Mouse (Mus musculus): Measurements from ENCODE around the gene Best3. TPM values are rescaled to one million over a fixed set of nuclear protein-coding genes. Genes with fewer than 3 reads are reported as not detected.

Best3 gene
- polyA plus RNA-seq, 1 experiment from 2014 or later: 0.58 TPM

GRCm38 (mm10) chr10:117064076-117064475 is 78.0 kb downstream of the Best3 start:
- 12% methylated on average over 7 of the region's 7 CpGs for WGBS
- no peak for ATAC-seq (replicated peaks; ENCODE audit: insufficient number of reproducible peaks, insufficient read depth, low FRiP score, low read depth)
- no peaks in the 10 kb centered on the region for H3K9me3 ChIP-seq (replicated peaks)
- H3K9ac ChIP-seq: peak overlapping the region; percentile 25; the same call in 1 of the 2 replicates
- H3K4me1 ChIP-seq (replicated peaks): peaks cover 9% of the 10 kb centered on the region
- peak overlapping the region; percentile 99 for H3K4me3 ChIP-seq
- H3K27ac ChIP-seq: peak overlapping the region; percentile 92
- H3K36me3 ChIP-seq: peaks cover 36% of the 10 kb centered on the region
- H3K4me2 ChIP-seq: peak overlapping the region; percentile 61
- H3K27me3 ChIP-seq: no peaks in the 10 kb centered on the region

GRCm38 (mm10) chr10:117069109-117069508 is 83.0 kb downstream of the Best3 start:
- peaks cover 29% of the 10 kb centered on the region for H3K36me3 ChIP-seq
- H3K4me3 ChIP-seq: no peak overlapping the region
- peaks cover 15% of the 10 kb centered on the region for H3K4me1 ChIP-seq (replicated peaks)
- H3K27me3 ChIP-seq: no peaks in the 10 kb centered on the region
- no peaks in the 10 kb centered on the region for H3K9me3 ChIP-seq (replicated peaks)
- H3K27ac ChIP-seq: no peak overlapping the region
- H3K9ac ChIP-seq: no peak overlapping the region
- no peak for ATAC-seq (replicated peaks; ENCODE audit: insufficient number of reproducible peaks, insufficient read depth, low FRiP score, low read depth)
- WGBS: 93% methylated on average over 3 of the region's 3 CpGs
- no peak overlapping the region for H3K4me2 ChIP-seq

DNA sequence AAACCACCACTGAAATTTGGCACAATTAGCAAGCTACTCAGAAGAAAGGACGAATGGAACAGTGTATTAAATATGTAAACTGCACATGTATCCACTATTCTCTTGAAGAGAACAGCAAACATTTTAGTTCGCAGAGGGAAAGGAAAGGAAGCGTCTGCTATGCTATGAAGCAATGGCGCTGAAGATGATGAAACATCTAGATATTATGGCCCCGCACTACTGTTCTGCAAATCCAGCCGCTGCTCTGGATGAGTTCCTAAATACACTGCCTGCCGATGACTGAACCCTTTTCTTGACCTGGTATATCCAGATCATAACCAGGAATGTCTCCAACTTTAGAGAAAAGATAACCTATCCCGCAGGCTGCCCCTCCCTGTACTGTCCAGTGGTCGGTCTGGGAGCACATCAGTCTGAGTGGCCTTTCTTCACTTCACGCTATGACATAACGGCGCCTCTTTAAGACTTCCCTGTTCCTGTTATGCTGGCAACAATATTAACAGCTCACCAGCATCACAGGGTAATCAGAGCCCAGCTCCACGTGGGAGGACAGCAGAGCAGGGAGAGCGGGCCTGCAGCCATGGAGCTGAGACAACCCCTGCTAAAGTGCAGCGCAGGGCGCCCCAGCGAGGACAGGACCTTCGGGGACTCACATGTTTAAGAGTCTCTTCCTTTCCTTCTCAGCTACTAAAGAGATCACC is 86.2 kb downstream of the Best3 start:
- no peak for ATAC-seq (replicated peaks; ENCODE audit: insufficient number of reproducible peaks, insufficient read depth, low FRiP score, low read depth)
- H3K27me3 ChIP-seq: no peaks in the 10 kb centered on the region
- peaks cover 54% of the 10 kb centered on the region for H3K36me3 ChIP-seq
- WGBS: 75% methylated on average over 18 of the region's 18 CpGs
- no peak overlapping the region for H3K4me3 ChIP-seq
- H3K27ac ChIP-seq: no peak overlapping the region
- no peak overlapping the region for H3K4me2 ChIP-seq
- no peak overlapping the region for H3K9ac ChIP-seq
- H3K9me3 ChIP-seq (replicated peaks): no peaks in the 10 kb centered on the region
- peaks cover 11% of the 10 kb centered on the region for H3K4me1 ChIP-seq (replicated peaks)

DNA sequence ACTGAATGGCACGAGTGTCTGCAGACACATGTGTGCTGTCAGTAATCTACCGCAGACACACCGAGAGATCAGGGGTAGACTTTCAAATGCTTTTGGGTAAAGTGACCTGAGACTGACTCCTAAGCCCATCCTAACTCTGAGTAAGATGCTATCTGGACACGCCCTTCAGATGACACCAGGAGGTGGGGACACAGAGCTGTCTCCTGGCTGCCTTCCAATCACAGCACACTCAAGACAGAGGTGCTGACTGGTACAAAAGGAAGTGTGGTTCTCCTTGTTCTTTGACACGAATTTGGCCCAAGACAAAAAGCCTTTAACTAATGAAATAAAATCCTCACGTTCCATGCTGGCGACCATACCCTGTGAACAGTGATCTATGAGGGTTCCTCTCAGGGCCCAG is 87.1 kb downstream of the Best3 start:
- Histone ChIP-seq H3K9me3 (replicated peaks) (no peaks in the 10 kb centered on the region), H3K4me2 (no peak overlapping the region), H3K27me3 (no peaks in the 10 kb centered on the region), H3K36me3 (peaks cover 60% of the 10 kb centered on the region), H3K4me3 (no peak overlapping the region), H3K4me1 (replicated peaks) (peaks cover 11% of the 10 kb centered on the region; the same call in 1 of the 2 replicates), H3K9ac (no peak overlapping the region), H3K27ac (no peak overlapping the region)
- 47% methylated on average over 7 of the region's 7 CpGs for WGBS
- no peak for ATAC-seq (replicated peaks; ENCODE audit: insufficient number of reproducible peaks, insufficient read depth, low FRiP score, low read depth)

Other genes starting within 250 kb of the Best3 start
- 0.19 and 0.28 TPM in 2 replicates for gene Myrfl, start 89.4 kb upstream of the Best3 start, polyA plus RNA-seq (2015; fragmentation: Nextera tagmentation; extraction: Ambion mirVana)
- gene Rab3ip, start 35.5 kb upstream of the Best3 start, polyA plus RNA-seq (2015; fragmentation: Nextera tagmentation; extraction: Ambion mirVana): 58.1 and 68.7 TPM in 2 replicates
- gene Gm10271, start 13.7 kb upstream of the Best3 start, polyA plus RNA-seq (2015; fragmentation: Nextera tagmentation; extraction: Ambion mirVana): not detected in 2 replicates
- 52.1 and 60.4 TPM in 2 replicates for gene Lrrc10, start 59.0 kb downstream of the Best3 start, polyA plus RNA-seq (2015; fragmentation: Nextera tagmentation; extraction: Ambion mirVana)
- 139 and 171 TPM in 2 replicates for gene Cct2, start 77.5 kb downstream of the Best3 start, polyA plus RNA-seq (2015; fragmentation: Nextera tagmentation; extraction: Ambion mirVana)
- 14.8 and 14.9 TPM in 2 replicates for gene Frs2, start 162.2 kb downstream of the Best3 start, polyA plus RNA-seq (2015; fragmentation: Nextera tagmentation; extraction: Ambion mirVana)
- 37.5 and 43.6 TPM in 2 replicates for gene Yeats4, start 238.2 kb downstream of the Best3 start, polyA plus RNA-seq (2015; fragmentation: Nextera tagmentation; extraction: Ambion mirVana)

Measured in heart, embryonic 15.5 days (tissue).